Comparison of ENCODE assay signal across 8 mouse cellular contexts in the genomic region with DNA sequence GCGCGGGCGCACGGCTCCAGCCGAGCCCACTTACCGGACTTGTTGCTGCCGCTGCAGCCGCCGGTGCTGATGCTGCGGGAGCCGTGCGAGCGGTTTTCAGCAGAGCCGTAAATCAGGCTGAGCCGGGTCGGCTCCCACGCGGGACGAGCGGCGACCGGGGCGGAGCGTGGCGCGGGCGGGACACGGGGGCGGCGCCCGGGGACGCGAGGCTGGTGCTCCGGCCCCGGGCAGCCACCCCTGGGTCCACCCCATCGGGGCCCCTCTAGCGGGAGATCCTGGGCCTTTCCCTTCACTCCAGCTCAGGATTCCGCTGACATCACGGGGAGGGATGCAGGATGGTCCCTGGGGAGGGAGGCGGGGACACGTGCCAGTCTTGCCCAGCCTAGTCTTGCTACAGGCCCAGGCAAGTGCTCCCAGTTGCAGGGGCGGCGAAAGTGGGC. TPM values are rescaled to one million over a fixed set of nuclear protein-coding genes. Genes with fewer than 3 reads are reported as not detected.
A peak's percentile ranks its signal among the peaks of the same experiment; 100 is the strongest.
DNase-seq lines count a peak whose midpoint lies in the region; ATAC-seq and TF ChIP-seq lines count a peak whose summit lies in the region.

A gene (minus strand): TSS at position 326 of the 440 bp plus-strand sequence.

- TF ChIP-seq CTCF in spleen, adult 2 months (IDR thresholded peaks at IDR 0.05; ENCODE audit: extremely low read depth, insufficient read depth, insufficient read length, insufficient replicate concordance) = no peak
- no peak for TF ChIP-seq CTCF in heart, adult 2 months (IDR thresholded peaks at IDR 0.05)

- peak within 1 kb of the TSS; percentile 94 for H3K4me2 ChIP-seq in embryonic facial prominence, embryonic 13.5 days
- H3K4me2 ChIP-seq in limb, embryonic 11.5 days (ENCODE audit: low read depth, severe bottlenecking) = peak within 1 kb of the TSS; percentile 91
- peak within 1 kb of the TSS; percentile 73 for H3K4me2 ChIP-seq in midbrain, embryonic 13.5 days (replicated peaks)

- DNase-seq in spleen, adult 2 months (ENCODE audit: low read depth in 1 of 2, low spot score in 2 of 2) = no peak
- no peak for DNase-seq in spleen, adult 12 weeks (ENCODE audit: low spot score)
- peak; percentile 69 to 72 for DNase-seq in heart, adult 2 months
- peak; percentile 13 for DNase-seq in kidney, adult 18-20 months
- peak; percentile 81 for DNase-seq in limb, embryonic 11.5 days (ENCODE audit: low spot score)
- peak; percentile 34 for DNase-seq in splenic B cell, adult 2 months (ENCODE audit: low read depth, low spot score)

- TF ChIP-seq POLR2A in spleen, adult 2 months (IDR thresholded peaks at IDR 0.05; ENCODE audit: low read depth, low read length) = no peak
- TF ChIP-seq POLR2A in heart, adult 2 months (IDR thresholded peaks at IDR 0.05; ENCODE audit: insufficient read depth, low read depth, low read length) = no peak

- no peaks in the 10 kb centered on the region for H3K36me3 ChIP-seq in spleen, adult 2 months (ENCODE audit: control insufficient read depth, insufficient read depth, low read length)
- H3K36me3 ChIP-seq in embryonic facial prominence, embryonic 13.5 days = peaks cover 8% of the 10 kb centered on the region; the same call in 1 of the 2 replicates
- H3K36me3 ChIP-seq in heart, adult 2 months (ENCODE audit: control insufficient read depth, insufficient read depth, low read length) = no peaks in the 10 kb centered on the region
- H3K36me3 ChIP-seq in limb, embryonic 11.5 days (ENCODE audit: control insufficient read depth, insufficient read depth, low read length) = no peaks in the 10 kb centered on the region
- 0 out of 2 replicates have a peak, but pooled peaks cover 3% of the 10 kb centered on the region for H3K36me3 ChIP-seq in midbrain, embryonic 13.5 days
- no peaks in the 10 kb centered on the region for H3K36me3 ChIP-seq in splenic B cell, adult 2 months (ENCODE audit: control insufficient read depth, insufficient read depth, low read length, poor library complexity, severe bottlenecking)

- intact Hi-C loops in heart, adult 2 months (cut with DNase I) = no loop called here

- no peaks in the 10 kb centered on the region for H3K27me3 ChIP-seq in spleen, adult 2 months (ENCODE audit: control insufficient read depth, insufficient read depth, low read length)
- no peaks in the 10 kb centered on the region; the same call in 1 of the 2 replicates for H3K27me3 ChIP-seq in embryonic facial prominence, embryonic 13.5 days
- no peaks in the 10 kb centered on the region for H3K27me3 ChIP-seq in heart, adult 2 months (ENCODE audit: control insufficient read depth, insufficient read depth, low read length)
- no peaks in the 10 kb centered on the region for H3K27me3 ChIP-seq in limb, embryonic 11.5 days (ENCODE audit: control insufficient read depth, insufficient read depth, low read length)
- H3K27me3 ChIP-seq in midbrain, embryonic 13.5 days = peaks cover 82% of the 10 kb centered on the region
- no peaks in the 10 kb centered on the region for H3K27me3 ChIP-seq in splenic B cell, adult 2 months (ENCODE audit: control insufficient read depth, insufficient read depth, low read length, poor library complexity, severe bottlenecking)

- H3K9me3 ChIP-seq in embryonic facial prominence, embryonic 13.5 days = 0 out of 2 replicates have a peak, but pooled peaks cover 3% of the 10 kb centered on the region
- no peaks in the 10 kb centered on the region for H3K9me3 ChIP-seq in limb, embryonic 11.5 days (ENCODE audit: control insufficient read depth, low read length)
- H3K9me3 ChIP-seq in midbrain, embryonic 13.5 days = no peaks in the 10 kb centered on the region; the same call in 1 of the 2 replicates

- no peak for TF ChIP-seq EP300 in heart, adult 2 months (IDR thresholded peaks at IDR 0.05; ENCODE audit: insufficient read depth, low read depth, low read length)

- no peaks in the 10 kb centered on the region for H3K4me1 ChIP-seq in spleen, adult 2 months (ENCODE audit: control insufficient read depth, insufficient read depth, insufficient read length)
- peaks cover 7% of the 10 kb centered on the region; the same call in 1 of the 2 replicates for H3K4me1 ChIP-seq in embryonic facial prominence, embryonic 13.5 days
- H3K4me1 ChIP-seq in heart, adult 2 months (ENCODE audit: control insufficient read depth, insufficient read depth, low read length) = no peaks in the 10 kb centered on the region
- H3K4me1 ChIP-seq in limb, embryonic 11.5 days (ENCODE audit: control insufficient read depth, insufficient read depth, low read length) = no peaks in the 10 kb centered on the region
- H3K4me1 ChIP-seq in midbrain, embryonic 13.5 days (replicated peaks) = peaks cover 12% of the 10 kb centered on the region

- no peaks in the 10 kb centered on the region for H3K79me2 ChIP-seq in heart, adult 2 months (replicated peaks; ENCODE audit: control insufficient read depth, insufficient read depth, low read length)

- no peak within 1 kb of the TSS; the same call in 1 of the 2 replicates for H3K27ac ChIP-seq in spleen, adult 2 months (ENCODE audit: insufficient read depth, low read length)
- peak within 1 kb of the TSS; percentile 39; the same call in 1 of the 2 replicates for H3K27ac ChIP-seq in embryonic facial prominence, embryonic 13.5 days
- no peak within 1 kb of the TSS for H3K27ac ChIP-seq in heart, adult 2 months
- H3K27ac ChIP-seq in limb, embryonic 11.5 days (replicated peaks; ENCODE audit: low read depth, low read length) = no peak within 1 kb of the TSS
- H3K27ac ChIP-seq in midbrain, embryonic 13.5 days = no peak within 1 kb of the TSS

- peak within 1 kb of the TSS; percentile 84 for H3K4me3 ChIP-seq in spleen, adult 2 months (ENCODE audit: extremely low read depth, insufficient read depth, insufficient read length)
- peak within 1 kb of the TSS; percentile 73 for H3K4me3 ChIP-seq in embryonic facial prominence, embryonic 13.5 days
- peak within 1 kb of the TSS; percentile 59 for H3K4me3 ChIP-seq in heart, adult 2 months
- H3K4me3 ChIP-seq in limb, embryonic 11.5 days (ENCODE audit: low read depth, low read length) = peak within 1 kb of the TSS; percentile 70
- H3K4me3 ChIP-seq in midbrain, embryonic 13.5 days (replicated peaks) = peak within 1 kb of the TSS; percentile 58

- peak; percentile 90 for ATAC-seq in embryonic facial prominence, embryonic 13.5 days (ENCODE audit: insufficient number of reproducible peaks, insufficient read depth, low FRiP score, low TSS enrichment, low read depth)
- peak; percentile 67 for ATAC-seq in limb, embryonic 11.5 days (ENCODE audit: insufficient number of reproducible peaks, low FRiP score, low TSS enrichment, low read depth)
- ATAC-seq in midbrain, embryonic 13.5 days = peak; percentile 96

- WGBS in spleen, adult 2 months = 2% methylated on average over 43 of the region's 43 CpGs
- under 1% methylated on average over 43 of the region's 43 CpGs for WGBS in embryonic facial prominence, embryonic 13.5 days
- WGBS in heart, adult 2 months = under 1% methylated on average over 40 of the region's 43 CpGs
- under 1% methylated on average over 42 of the region's 43 CpGs for WGBS in limb, embryonic 11.5 days
- WGBS in midbrain, embryonic 13.5 days = under 1% methylated on average over 42 of the region's 43 CpGs

- peak within 1 kb of the TSS; percentile 78 for H3K9ac ChIP-seq in embryonic facial prominence, embryonic 13.5 days
- peak within 1 kb of the TSS; percentile 39 for H3K9ac ChIP-seq in heart, adult 2 months (ENCODE audit: low read depth, low read length)
- H3K9ac ChIP-seq in limb, embryonic 11.5 days (ENCODE audit: low read length) = peak within 1 kb of the TSS; percentile 57
- H3K9ac ChIP-seq in midbrain, embryonic 13.5 days (replicated peaks) = peak within 1 kb of the TSS; percentile 68

RNA-seq across cellular contexts. Expression of the gene that starts here (rescaled TPM):
- polyA plus RNA-seq in spleen, adult 2 months (2012; rRNA removed) = 0.27 and 0.39 TPM in 2 replicates
- 3.0 and 3.2 TPM in 2 replicates for polyA plus RNA-seq in embryonic facial prominence, embryonic 13.5 days (2015; fragmentation: Nextera tagmentation; extraction: Ambion mirVana)
- total RNA-seq in heart, adult 2 months (2021) = under 1 TPM; 0.34 to 0.66 TPM
- 0.39 and 0.79 TPM in 2 replicates for polyA plus RNA-seq in heart, adult 2 months (2012; rRNA removed)
- polyA plus RNA-seq in limb, embryonic 11.5 days (2014; fragmentation: Nextera tagmentation; extraction: Ambion mirVana) = 1.7 and 2.1 TPM in 2 replicates
- 2.7 and 3.0 TPM in 2 replicates for polyA plus RNA-seq in midbrain, embryonic 13.5 days (2015; fragmentation: Nextera tagmentation; extraction: Ambion mirVana)

Comparison
In these comparisons a context has a peak if more than half of its experiments do, and no peak if none do; other contexts are left out.
1. Peak in DNase-seq, H3K4me3 ChIP-seq and H3K9ac ChIP-seq in heart, adult 2 months; RNA of the gene not detected or under 1 TPM.
2. DNase-seq: peak in kidney, adult 18-20 months (single experiment), limb, embryonic 11.5 days (single experiment) and splenic B cell, adult 2 months (single experiment); none in spleen, adult 2 months (0 of 2) and spleen, adult 12 weeks (single experiment).
3. Peak in every context shown above with its lines, with median percentiles within 50 percentile points of each other: H3K4me3 ChIP-seq, ATAC-seq, H3K4me2 ChIP-seq and H3K9ac ChIP-seq.